Mouse (Mus musculus) E14TG2a.4 (cell line): ENCODE data around the gene Ahnak.

ENCODE experiments used
- CTCF ChIP-seq: conservative IDR thresholded peaks from 2 replicates; pipeline ENCODE4 v1.5.1; 2014; ENCODE audit warnings: low read length
- NANOG ChIP-seq: IDR thresholded peaks from 2 replicates; pipeline ENCODE4 v1.6.1; 2014; ENCODE audit warnings: borderline replicate concordance, low read length, mixed read lengths
- POU5F1 ChIP-seq: IDR thresholded peaks from 2 replicates; pipeline ENCODE4 v1.6.1; 2014; ENCODE audit warnings: low read length, borderline replicate concordance

DNA sequence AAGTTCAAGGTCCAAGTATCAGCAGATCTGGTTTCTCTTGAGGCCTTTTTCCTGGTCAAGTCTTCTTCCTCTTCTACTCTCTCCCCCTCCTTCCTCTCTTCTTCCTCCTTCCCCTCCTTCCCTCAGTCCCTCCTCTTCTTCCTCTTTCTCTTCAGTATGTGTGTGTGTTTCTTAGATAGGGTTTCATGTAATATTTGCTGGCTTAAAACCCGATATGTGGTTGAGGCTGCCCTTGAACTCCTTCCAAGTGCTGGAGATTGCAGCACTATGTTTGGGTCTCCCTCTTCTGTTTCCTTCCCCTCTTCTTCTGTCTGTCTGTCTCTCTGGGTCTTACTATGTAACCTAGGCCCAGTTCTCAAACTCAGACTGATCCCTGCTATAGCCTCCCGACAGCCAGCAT is 73.7 kb downstream of the Ahnak start:
- TF ChIP-seq POU5F1 (no peak), CTCF (no peak), NANOG (no peak)
